Mouse (Mus musculus) liver, adult 2 months (tissue): ENCODE results near the gene Gpr4. TPM values are rescaled to one million over a fixed set of nuclear protein-coding genes. Genes with fewer than 3 reads are reported as not detected.

Experiments
- DNase-seq: peaks from one replicate; pipeline ENCODE4 v3.0.0-alpha.2; 2011; ENCODE audit warnings: low read depth, low spot score; ENCODE audit errors: extremely low read depth
- H3K27ac ChIP-seq: fragments of 200-500 bp; replicated peaks from 2 replicates; pipeline ENCODE4 v1.5.1; 2012; ENCODE audit warnings: low read depth, mild to moderate bottlenecking, control low read depth, inconsistent platforms, low read length; ENCODE audit not compliant: insufficient read depth
- H3K27me3 ChIP-seq: fragments of 200-500 bp; 2 replicates; pipeline ENCODE4 v1.6.1; 2012; ENCODE audit warnings: mild to moderate bottlenecking, moderate library complexity, low read length, inconsistent platforms; ENCODE audit not compliant: control insufficient read depth, insufficient read depth
- H3K36me3 ChIP-seq: fragments of 200-500 bp; 2 replicates; pipeline ENCODE4 v1.6.1; 2012; ENCODE audit warnings: low read length, inconsistent platforms; ENCODE audit not compliant: control insufficient read depth, insufficient read depth
- H3K4me1 ChIP-seq: fragments of 200-500 bp; 2 replicates; pipeline ENCODE4 v1.6.1; 2011; ENCODE audit warnings: low read length; ENCODE audit not compliant: control insufficient read depth, insufficient read depth
- H3K4me3 ChIP-seq: fragments of 200-500 bp; 2 replicates; pipeline ENCODE4 v1.5.1; 2011; ENCODE audit warnings: low read depth, mild to moderate bottlenecking, control low read depth, low read length, moderate library complexity; ENCODE audit not compliant: insufficient read depth
- H3K79me2 ChIP-seq: fragments of 200-500 bp; 2 replicates; pipeline ENCODE4 v1.6.1; 2012; ENCODE audit warnings: inconsistent platforms, mild to moderate bottlenecking, low read length, moderate library complexity; ENCODE audit not compliant: control insufficient read depth, insufficient read depth
- H3K9ac ChIP-seq: fragments of 200-500 bp; 2 replicates; pipeline ENCODE4 v1.6.1; 2012; ENCODE audit warnings: low read depth, mild to moderate bottlenecking, control low read depth, inconsistent platforms, low read length
- CTCF ChIP-seq: fragments of 200-500 bp; IDR thresholded peaks from 2 replicates; pipeline ENCODE4 v1.5.1; 2011; ENCODE audit warnings: low read depth, low read length, control low read depth
- POLR2A ChIP-seq: fragments of 200-500 bp; IDR thresholded peaks from 2 replicates; pipeline ENCODE4 v1.6.1; 2011; ENCODE audit warnings: low read length, control low read depth; ENCODE audit not compliant: insufficient read depth; ENCODE audit errors: extremely low read depth
- WGBS: fragments of 180-500 bp; shearing (Covaris S2); methylation state at CpG from one replicate; pipeline ENCODE4 v1.1.7; 2018; 5-methylcytosine and 5-hydroxymethylcytosine counted together
- polyA plus RNA-seq: library from polyadenylated mRNA; depleted of rRNA; stranded (reverse); fragments of >200 nt; gene quantifications from 2 replicates; pipeline ENCODE4 v1.2.3, GENCODE M21; 2012
- total RNA-seq: library from RNA; depleted of rRNA; stranded (reverse); fragments of >200 nt; gene quantifications from 2 replicates; pipeline ENCODE4 v1.2.3, GENCODE M21; 2014

The Gpr4 gene
- total and polyA plus RNA-seq, 2 experiments = 0.09 to 2.7 TPM

DNA sequence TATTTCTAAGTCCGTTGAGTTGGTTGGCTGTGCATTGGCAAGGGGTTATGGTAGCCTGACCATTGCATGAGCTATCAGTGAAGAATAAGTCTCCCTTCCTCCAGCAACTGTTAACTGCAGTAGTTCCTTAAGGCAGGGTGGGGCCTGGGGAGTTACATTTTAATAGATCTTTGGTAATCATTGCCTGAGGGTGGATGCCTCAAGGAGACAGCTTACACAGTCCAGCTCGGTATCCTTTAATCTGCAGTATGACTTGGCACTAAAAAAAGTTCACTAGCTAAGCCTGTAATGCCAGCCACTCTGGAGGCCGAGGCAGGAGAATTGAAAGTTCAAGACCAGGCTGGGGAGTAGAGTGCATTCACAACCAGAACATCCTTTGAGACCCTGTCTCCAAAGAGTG lies 19.5 kb downstream of the Gpr4 start:
- no peak overlapping the region for H3K4me3 ChIP-seq
- peak; percentile 91 for DNase-seq
- H3K36me3 ChIP-seq = no peaks in the 10 kb centered on the region
- TF ChIP-seq CTCF (no peak), POLR2A (no peak)
- H3K27ac ChIP-seq = peak overlapping the region; percentile 96
- peaks cover 19% of the 10 kb centered on the region; the same call in 1 of the 2 replicates for H3K79me2 ChIP-seq
- no peaks in the 10 kb centered on the region for H3K27me3 ChIP-seq
- WGBS = 45% methylated on average over 3 of the region's 3 CpGs
- H3K9ac ChIP-seq = no peak overlapping the region
- peaks cover 53% of the 10 kb centered on the region for H3K4me1 ChIP-seq

DNA sequence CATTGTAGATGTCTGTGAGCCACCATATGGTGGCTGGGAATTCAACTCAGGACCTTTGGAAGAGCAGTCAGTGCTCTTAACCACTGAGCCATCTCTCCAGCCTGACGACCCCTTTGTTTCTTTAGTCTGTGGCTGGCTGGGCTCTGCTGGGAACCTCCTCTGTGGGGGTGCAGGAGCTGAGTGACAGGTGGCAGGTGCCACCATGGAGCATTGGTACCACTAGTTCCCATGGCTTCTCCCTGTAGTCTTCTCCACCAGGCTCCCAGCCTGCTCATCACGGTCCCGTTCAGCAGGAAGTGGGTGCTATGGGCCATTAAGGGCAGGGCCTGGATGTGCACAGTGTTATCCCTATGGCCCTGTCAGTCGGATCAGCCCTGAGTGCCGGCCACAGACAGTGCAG lies 22.3 kb downstream of the Gpr4 start:
- DNase-seq = no peak
- TF ChIP-seq CTCF = no peak
- no peak for TF ChIP-seq POLR2A
- peak overlapping the region; percentile 89 for H3K27ac ChIP-seq
- H3K9ac ChIP-seq = peak overlapping the region; percentile 13
- H3K4me1 ChIP-seq = peaks cover 47% of the 10 kb centered on the region
- no peak overlapping the region for H3K4me3 ChIP-seq
- H3K27me3 ChIP-seq = no peaks in the 10 kb centered on the region
- peaks cover 32% of the 10 kb centered on the region; the same call in 1 of the 2 replicates for H3K79me2 ChIP-seq
- H3K36me3 ChIP-seq = no peaks in the 10 kb centered on the region
- WGBS = 60% methylated on average over 5 of the region's 5 CpGs

DNA sequence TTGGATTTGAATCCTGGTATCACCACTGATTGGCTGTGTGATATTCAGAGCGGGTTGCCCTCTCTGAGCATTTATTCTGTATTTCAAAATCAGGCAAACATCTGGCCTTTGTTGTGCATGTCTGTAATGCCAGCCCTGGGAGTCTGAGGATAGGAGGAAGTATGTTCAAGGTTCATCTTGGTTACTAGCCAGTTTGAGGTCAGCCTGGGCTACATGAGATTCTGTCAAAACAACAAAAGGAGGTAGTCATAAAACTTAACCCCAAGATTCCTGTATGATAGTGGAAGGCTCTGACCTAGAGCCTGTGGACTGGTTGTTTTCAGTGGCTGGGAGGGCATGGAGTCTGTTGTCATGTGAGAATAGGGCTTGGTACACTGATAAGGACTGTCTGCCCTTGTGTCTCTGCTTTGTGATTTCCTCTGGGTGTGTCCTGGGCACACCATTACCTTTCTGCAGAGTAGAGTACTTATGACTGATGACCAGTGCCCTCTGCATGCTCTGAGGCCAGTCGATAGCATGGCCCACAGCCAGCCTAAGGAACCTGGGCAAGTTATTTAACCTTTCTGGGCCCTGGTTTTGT lies 22.8 kb downstream of the Gpr4 start:
- no peak for TF ChIP-seq CTCF
- TF ChIP-seq POLR2A = no peak
- H3K9ac ChIP-seq = 0 out of 2 replicates have a peak overlapping the region, but pooled peaks have one; percentile 13
- peak; percentile 97 for DNase-seq
- peaks cover 36% of the 10 kb centered on the region; the same call in 1 of the 2 replicates for H3K79me2 ChIP-seq
- peak overlapping the region; percentile 89 for H3K27ac ChIP-seq
- no peaks in the 10 kb centered on the region for H3K27me3 ChIP-seq
- H3K36me3 ChIP-seq = no peaks in the 10 kb centered on the region
- peaks cover 45% of the 10 kb centered on the region for H3K4me1 ChIP-seq
- no peak overlapping the region for H3K4me3 ChIP-seq
- WGBS = 24% methylated on average over 2 of the region's 2 CpGs

DNA sequence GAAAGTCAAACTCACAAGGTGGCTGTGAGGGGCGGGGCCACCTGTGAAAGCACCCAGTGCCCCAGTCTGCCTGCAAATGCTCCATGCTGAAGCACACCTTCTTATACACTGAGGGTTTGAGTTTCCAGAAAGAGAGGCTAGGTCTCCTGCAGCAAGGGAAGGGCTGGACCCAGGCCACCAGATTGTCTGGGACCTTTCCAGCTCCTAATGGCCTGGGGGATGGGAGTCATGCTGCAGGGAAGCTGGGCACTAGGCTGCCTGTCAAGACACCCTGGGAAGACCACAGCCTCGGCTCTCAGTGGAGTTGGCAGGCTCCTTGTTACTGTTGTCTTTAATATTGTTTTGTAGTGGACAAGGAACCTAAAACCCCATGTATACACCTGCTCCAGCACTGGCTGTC lies 24.1 kb downstream of the Gpr4 start:
- TF ChIP-seq CTCF (no peak), POLR2A (no peak)
- H3K36me3 ChIP-seq = no peaks in the 10 kb centered on the region
- no peaks in the 10 kb centered on the region for H3K27me3 ChIP-seq
- H3K4me1 ChIP-seq = peaks cover 34% of the 10 kb centered on the region
- H3K4me3 ChIP-seq = no peak overlapping the region
- H3K79me2 ChIP-seq = peaks cover 37% of the 10 kb centered on the region; the same call in 1 of the 2 replicates
- WGBS = 63% methylated on average over 2 of the region's 2 CpGs
- H3K27ac ChIP-seq = peak overlapping the region; percentile 89
- H3K9ac ChIP-seq = peak overlapping the region; percentile 21; the same call in 1 of the 2 replicates
- peak; percentile 29 for DNase-seq

- TF ChIP-seq CTCF = no peak
- TF ChIP-seq POLR2A = no peak
- no peak overlapping the region for H3K4me3 ChIP-seq
- no peak overlapping the region for H3K9ac ChIP-seq
- WGBS = 86% methylated on average over 4 of the region's 4 CpGs
- H3K27ac ChIP-seq = no peak overlapping the region
- no peaks in the 10 kb centered on the region for H3K36me3 ChIP-seq
- DNase-seq = no peak
- peaks cover 25% of the 10 kb centered on the region; the same call in 1 of the 2 replicates for H3K79me2 ChIP-seq
- H3K27me3 ChIP-seq = no peaks in the 10 kb centered on the region
- peaks cover 18% of the 10 kb centered on the region for H3K4me1 ChIP-seq
Measured at GRCm38 (mm10) chr7:19238344-19238743, 26.0 kb downstream of the Gpr4 start.

GRCm38 (mm10) chr7:19239423-19239822 lies 27.1 kb downstream of the Gpr4 start:
- H3K27me3 ChIP-seq = no peaks in the 10 kb centered on the region
- H3K79me2 ChIP-seq = peaks cover 25% of the 10 kb centered on the region; the same call in 1 of the 2 replicates
- H3K36me3 ChIP-seq = no peaks in the 10 kb centered on the region
- no peak for TF ChIP-seq POLR2A
- peak; percentile 95 for TF ChIP-seq CTCF
- 0% methylated on average over 1 of the region's 1 CpGs for WGBS
- H3K9ac ChIP-seq = no peak overlapping the region
- peaks cover 16% of the 10 kb centered on the region for H3K4me1 ChIP-seq
- DNase-seq = peak; percentile 51
- no peak overlapping the region for H3K27ac ChIP-seq
- no peak overlapping the region for H3K4me3 ChIP-seq
